Mouse (Mus musculus) frontal cortex, postnatal 25 days (tissue): ENCODE data around the gene Cacnb4.
A peak's percentile ranks its signal among the peaks of the same experiment; 100 is the strongest.

Experiments used
- DNase-seq, 2 experiments: peaks; one replicate each; pipeline ENCODE4 v3.0.0; 2022; ENCODE audit warnings: low spot score in 2 of 2

Gene Cacnb4

GRCm38 (mm10) chr2:52474570-52474969 is 202.1 kb downstream of the Cacnb4 start:
- no peak for DNase-seq

- DNase-seq = no peak
Observed at GRCm38 (mm10) chr2:52471545-52472291, 204.9 kb downstream of the Cacnb4 start.

- no peak for DNase-seq
Observed at GRCm38 (mm10) chr2:52470044-52470560, 206.5 kb downstream of the Cacnb4 start.

- DNase-seq = no peak
Observed at GRCm38 (mm10) chr2:52467629-52468028, 209.0 kb downstream of the Cacnb4 start.

- no peak for DNase-seq
Observed at GRCm38 (mm10) chr2:52461206-52461967, 215.2 kb downstream of the Cacnb4 start.

GRCm38 (mm10) chr2:52455606-52456479 is 220.8 kb downstream of the Cacnb4 start:
- no peak for DNase-seq

- no peak for DNase-seq
Observed at GRCm38 (mm10) chr2:52449818-52450217, 226.8 kb downstream of the Cacnb4 start.

GRCm38 (mm10) chr2:52448916-52449315 is 227.7 kb downstream of the Cacnb4 start:
- no peak for DNase-seq

- DNase-seq = no peak
Observed at GRCm38 (mm10) chr2:52446648-52447047, 230.0 kb downstream of the Cacnb4 start.

- no peak for DNase-seq
Observed at GRCm38 (mm10) chr2:52442125-52442524, 234.5 kb downstream of the Cacnb4 start.

- no peak for DNase-seq
Observed at GRCm38 (mm10) chr2:52440420-52441015, 236.1 kb downstream of the Cacnb4 start.

GRCm38 (mm10) chr2:52438437-52438836 is 238.2 kb downstream of the Cacnb4 start:
- DNase-seq = no peak

- DNase-seq = no peak
Observed at GRCm38 (mm10) chr2:52438013-52438412, 238.6 kb downstream of the Cacnb4 start.

- no peak for DNase-seq
Observed at GRCm38 (mm10) chr2:52435919-52436632, 240.6 kb downstream of the Cacnb4 start.

GRCm38 (mm10) chr2:52433365-52433764 is 243.3 kb downstream of the Cacnb4 start:
- DNase-seq = no peak

GRCm38 (mm10) chr2:52427383-52427782 is 249.2 kb downstream of the Cacnb4 start:
- DNase-seq = no peak

GRCm38 (mm10) chr2:52426041-52426440 is 250.6 kb downstream of the Cacnb4 start:
- no peak for DNase-seq

GRCm38 (mm10) chr2:52425523-52425795 is 251.2 kb downstream of the Cacnb4 start:
- no peak for DNase-seq

GRCm38 (mm10) chr2:52424747-52425522 is 251.7 kb downstream of the Cacnb4 start, which contains the start of gene Arl5a:
TSS of gene Arl5a (minus strand) at chr2:52424901.
- DNase-seq = peak; percentile 82 to 91

- DNase-seq = no peak
Observed at GRCm38 (mm10) chr2:52424248-52424728, 252.3 kb downstream of the Cacnb4 start.
